Mouse (Mus musculus): ENCODE measurements at regions not wholly inside any gene's neighbourhood (a gene's known extent, or its start where the extent isn't known, plus 50 kb on each side); places are given as distances from the start of the nearest gene placed in this dataset.

GRCm38 (mm10) chr12:13843423-13844080 is 308.3 kb downstream of the Fam84a start:
- no peak for DNase-seq (ENCODE audit: low spot score in 2 of 2)
- intact Hi-C loops (cut with DNase I): loop anchor here (5.0 to 10.0 kb wide), 4 partner anchors 304 to 1661 kb away; no protein-coding TSS in a partner anchor

- DNase-seq (ENCODE audit: low spot score in 2 of 2): no peak
- intact Hi-C loops (cut with DNase I): loop anchor here (5.0 to 10.0 kb wide), 4 partner anchors 306 to 1664 kb away; no protein-coding TSS in a partner anchor
These were observed 310.6 kb downstream of the Fam84a start for GRCm38 (mm10) chr12:13841238-13841637.

- no peak for DNase-seq (ENCODE audit: low spot score in 2 of 2)
- intact Hi-C loops (cut with DNase I): no loop called here
These were observed 317.1 kb downstream of the Fam84a start for GRCm38 (mm10) chr12:13834723-13835122.

GRCm38 (mm10) chr12:13825899-13826298 is 326.0 kb downstream of the Fam84a start:
- intact Hi-C loops (cut with DNase I): loop anchor here (1.0 kb wide), 1 partner anchor 35 kb away; no protein-coding TSS in a partner anchor
- no peak for DNase-seq (ENCODE audit: low spot score in 2 of 2)

GRCm38 (mm10) chr12:13815500-13815899 is 336.4 kb downstream of the Fam84a start:
- intact Hi-C loops (cut with DNase I): no loop called here
- DNase-seq (ENCODE audit: low spot score in 2 of 2): no peak

- intact Hi-C loops (cut with DNase I): no loop called here
- DNase-seq (ENCODE audit: low spot score in 2 of 2): no peak
These were observed 341.7 kb downstream of the Fam84a start for GRCm38 (mm10) chr12:13810155-13810515.

GRCm38 (mm10) chr12:13809291-13810154 is 342.3 kb downstream of the Fam84a start:
- intact Hi-C loops (cut with DNase I): no loop called here
- no peak for DNase-seq (ENCODE audit: low spot score in 2 of 2)

GRCm38 (mm10) chr12:13779752-13780151 is 372.1 kb downstream of the Fam84a start:
- DNase-seq (ENCODE audit: low spot score in 2 of 2): no peak
- intact Hi-C loops (cut with DNase I): no loop called here

GRCm38 (mm10) chr12:13776687-13777086 is 375.2 kb downstream of the Fam84a start:
- DNase-seq (ENCODE audit: low spot score in 2 of 2): no peak
- intact Hi-C loops (cut with DNase I): no loop called here

GRCm38 (mm10) chr12:13769696-13770095 is 382.2 kb downstream of the Fam84a start:
- intact Hi-C loops (cut with DNase I): no loop called here
- no peak for DNase-seq (ENCODE audit: low spot score in 2 of 2)

- no peak for DNase-seq (ENCODE audit: low spot score in 2 of 2)
- intact Hi-C loops (cut with DNase I): no loop called here
These were observed 382.7 kb downstream of the Fam84a start for GRCm38 (mm10) chr12:13769156-13769555.

GRCm38 (mm10) chr12:13766486-13766885 is 385.4 kb downstream of the Fam84a start:
- DNase-seq (ENCODE audit: low spot score in 2 of 2): no peak
- intact Hi-C loops (cut with DNase I): no loop called here

- no peak for DNase-seq (ENCODE audit: low spot score in 2 of 2)
These were observed 398.0 kb downstream of the Fam84a start for GRCm38 (mm10) chr12:13753878-13754277.

GRCm38 (mm10) chr12:13744323-13744931 is 407.4 kb downstream of the Fam84a start:
- intact Hi-C loops (cut with DNase I): no loop called here
- peak in 1 of 2 experiments; percentile 5 for DNase-seq (ENCODE audit: low spot score in 2 of 2)

More at GRCm38 (mm10) chr12:13753878-13754277, 398.0 kb downstream of the Fam84a start:
- intact Hi-C loops (cut with DNase I): no loop called here

- DNase-seq (ENCODE audit: low spot score in 2 of 2): no peak
- intact Hi-C loops (cut with DNase I): no loop called here
These were observed 421.8 kb downstream of the Fam84a start for GRCm38 (mm10) chr12:13729901-13730637.

GRCm38 (mm10) chr12:13728986-13729385 is 422.9 kb downstream of the Fam84a start:
- intact Hi-C loops (cut with DNase I): no loop called here
- DNase-seq (ENCODE audit: low spot score in 2 of 2): no peak

- DNase-seq (ENCODE audit: low spot score in 2 of 2): no peak
- intact Hi-C loops (cut with DNase I): no loop called here
These were observed 427.3 kb downstream of the Fam84a start for GRCm38 (mm10) chr12:13724511-13724910.

GRCm38 (mm10) chr12:13709806-13710205 is 440.9 kb downstream of the Nbas start:
- intact Hi-C loops (cut with DNase I): no loop called here
- no peak for DNase-seq (ENCODE audit: low spot score in 2 of 2)

GRCm38 (mm10) chr12:13707747-13708146 is 438.8 kb downstream of the Nbas start:
- no peak for DNase-seq (ENCODE audit: low spot score in 2 of 2)
- intact Hi-C loops (cut with DNase I): no loop called here

- no peak for DNase-seq (ENCODE audit: low spot score in 2 of 2)
- intact Hi-C loops (cut with DNase I): no loop called here
These were observed 437.6 kb downstream of the Nbas start for GRCm38 (mm10) chr12:13706510-13706909.
